Mouse (Mus musculus): ENCODE data around the gene Fgfr2. TPM values are rescaled to one million over a fixed set of nuclear protein-coding genes. Genes with fewer than 3 reads are reported as not detected.

Fgfr2 gene
- polyA plus RNA-seq, 1 experiment from 2014 or later, result 133 TPM

DNA sequence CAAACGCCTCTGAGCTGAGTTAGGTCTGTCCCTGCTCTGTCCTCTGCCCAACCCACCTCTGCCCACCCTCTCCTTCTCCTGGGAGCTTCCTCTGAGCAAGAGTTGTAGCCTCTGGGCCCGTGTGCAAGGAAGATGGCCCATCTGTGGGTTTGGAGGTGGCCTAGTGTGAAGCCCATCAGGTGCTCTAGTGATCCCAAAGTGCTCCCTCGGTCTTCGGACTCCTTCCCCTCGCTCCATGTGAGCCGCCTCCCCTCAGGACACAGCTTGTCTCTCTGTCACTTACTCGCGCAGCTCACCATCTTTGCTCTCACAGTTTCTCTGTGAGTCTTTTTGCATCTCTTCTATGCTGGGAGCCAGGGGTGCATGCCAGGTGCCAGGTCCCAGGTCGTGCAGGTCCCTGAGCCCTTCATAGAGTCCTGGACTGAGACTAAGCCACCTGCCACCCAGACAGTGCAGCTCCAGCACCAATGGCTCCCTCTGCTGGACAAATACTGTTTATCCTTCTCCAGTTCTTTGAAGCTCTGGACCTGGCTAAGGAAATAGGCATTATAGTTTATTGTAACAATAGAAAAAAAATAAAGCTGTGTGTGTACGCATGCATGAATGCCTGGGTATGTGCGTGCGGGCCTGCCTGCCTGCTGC lies 484.6 kb downstream of the Fgfr2 start:
- Histone ChIP-seq H3K9ac (ENCODE audit: low read depth, low read length) (no peak overlapping the region), H3K4me3 (ENCODE audit: low read length) (no peak overlapping the region), H3K27ac (ENCODE audit: low read depth, low read length) (no peak overlapping the region), H3K27me3 (ENCODE audit: control insufficient read depth, insufficient read depth, low read length) (no peaks in the 10 kb centered on the region), H3K4me1 (ENCODE audit: control insufficient read depth, insufficient read depth, low read length) (peaks cover 21% of the 10 kb centered on the region; the same call in 1 of the 2 replicates), H3K36me3 (ENCODE audit: control insufficient read depth, insufficient read depth, low read length) (no peaks in the 10 kb centered on the region), H3K9me3 (ENCODE audit: control insufficient read depth, low read length) (no peaks in the 10 kb centered on the region), H3K4me2 (replicated peaks; ENCODE audit: low read depth, low read length) (no peak overlapping the region)
- WGBS, result 63% methylated on average over 12 of the region's 12 CpGs
- peak; percentile 75 for ATAC-seq (ENCODE audit: low FRiP score, low TSS enrichment)

DNA sequence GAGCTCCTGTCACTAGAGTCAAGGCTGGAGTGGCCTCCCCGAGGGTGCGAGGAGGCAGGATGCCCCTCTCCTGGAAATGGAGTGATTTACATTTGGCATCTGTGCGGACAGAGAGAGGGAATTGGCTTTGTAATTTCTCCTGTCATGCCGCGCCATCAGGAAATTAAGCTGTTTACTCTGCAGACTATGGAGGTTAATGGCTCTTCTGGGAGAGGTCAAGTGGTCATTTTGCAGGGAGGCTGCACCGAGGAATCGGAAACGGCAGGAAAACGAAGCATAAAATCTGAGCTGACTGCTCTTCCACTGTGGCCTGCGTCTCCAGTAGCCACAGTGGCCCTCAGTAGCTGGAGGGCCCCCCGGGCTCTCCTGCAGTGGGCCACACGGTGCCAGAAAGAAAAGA lies 485.9 kb downstream of the Fgfr2 start:
- no peaks in the 10 kb centered on the region for H3K27me3 ChIP-seq (ENCODE audit: control insufficient read depth, insufficient read depth, low read length)
- no peaks in the 10 kb centered on the region for H3K36me3 ChIP-seq (ENCODE audit: control insufficient read depth, insufficient read depth, low read length)
- WGBS, result 7% methylated on average over 12 of the region's 12 CpGs
- H3K9me3 ChIP-seq (ENCODE audit: control insufficient read depth, low read length), result no peaks in the 10 kb centered on the region
- no peak overlapping the region for H3K27ac ChIP-seq (ENCODE audit: low read depth, low read length)
- no peak overlapping the region for H3K4me2 ChIP-seq (replicated peaks; ENCODE audit: low read depth, low read length)
- ATAC-seq (ENCODE audit: low FRiP score, low TSS enrichment), result no peak
- H3K4me3 ChIP-seq (ENCODE audit: low read length), result no peak overlapping the region
- peaks cover 21% of the 10 kb centered on the region; the same call in 1 of the 2 replicates for H3K4me1 ChIP-seq (ENCODE audit: control insufficient read depth, insufficient read depth, low read length)
- no peak overlapping the region for H3K9ac ChIP-seq (ENCODE audit: low read depth, low read length)

DNA sequence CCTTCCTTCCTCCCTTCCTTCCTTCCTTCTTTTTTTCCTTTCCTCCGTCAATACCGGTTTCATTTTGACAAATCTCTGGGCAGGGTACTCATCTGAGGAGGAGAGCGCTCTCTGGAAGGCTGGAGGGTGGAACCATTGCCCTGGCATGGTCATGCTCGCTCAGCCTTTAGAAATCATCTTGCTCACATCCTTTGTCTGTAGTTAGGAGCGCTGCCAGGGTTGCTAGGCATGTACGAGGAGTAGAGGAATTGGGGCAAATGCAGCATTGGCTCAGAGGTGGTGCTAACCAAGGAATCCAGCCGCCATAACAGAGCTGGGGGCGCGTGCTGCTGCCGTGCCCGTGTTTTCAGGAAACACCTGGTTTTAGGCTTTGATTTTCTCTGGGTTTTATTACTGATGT lies 491.8 kb downstream of the Fgfr2 start:
- Histone ChIP-seq H3K4me1 (ENCODE audit: control insufficient read depth, insufficient read depth, low read length) (no peaks in the 10 kb centered on the region), H3K36me3 (ENCODE audit: control insufficient read depth, insufficient read depth, low read length) (no peaks in the 10 kb centered on the region), H3K4me3 (ENCODE audit: low read length) (no peak overlapping the region), H3K9me3 (ENCODE audit: control insufficient read depth, low read length) (no peaks in the 10 kb centered on the region), H3K27ac (ENCODE audit: low read depth, low read length) (no peak overlapping the region), H3K4me2 (replicated peaks; ENCODE audit: low read depth, low read length) (no peak overlapping the region), H3K9ac (ENCODE audit: low read depth, low read length) (no peak overlapping the region), H3K27me3 (ENCODE audit: control insufficient read depth, insufficient read depth, low read length) (no peaks in the 10 kb centered on the region)
- 82% methylated on average over 11 of the region's 11 CpGs for WGBS
- no peak for ATAC-seq (ENCODE audit: low FRiP score, low TSS enrichment)

DNA sequence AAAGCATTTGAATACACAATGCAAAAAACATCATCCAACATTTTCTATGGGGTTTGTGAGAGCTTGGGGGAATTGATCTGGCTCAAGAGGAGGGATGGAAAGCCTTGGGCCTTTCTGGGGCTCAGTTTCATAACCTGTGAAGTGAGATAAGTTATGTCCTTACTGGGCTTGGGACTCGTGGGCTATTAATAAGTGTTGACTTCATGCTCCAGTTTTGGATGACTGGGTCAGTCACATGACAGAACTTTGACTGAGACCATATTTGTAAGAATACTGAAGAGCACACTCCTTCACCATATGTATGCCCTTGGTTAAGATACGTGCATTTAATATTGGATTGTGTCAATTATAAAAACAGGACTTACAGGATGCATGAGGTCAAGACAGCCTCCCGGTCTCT lies 495.7 kb downstream of the Fgfr2 start:
- H3K4me2 ChIP-seq (replicated peaks; ENCODE audit: low read depth, low read length), result no peak overlapping the region
- WGBS, result 80% methylated on average over 3 of the region's 3 CpGs
- H3K4me3 ChIP-seq (ENCODE audit: low read length), result no peak overlapping the region
- H3K9me3 ChIP-seq (ENCODE audit: control insufficient read depth, low read length), result no peaks in the 10 kb centered on the region
- H3K27me3 ChIP-seq (ENCODE audit: control insufficient read depth, insufficient read depth, low read length), result no peaks in the 10 kb centered on the region
- no peak overlapping the region for H3K9ac ChIP-seq (ENCODE audit: low read depth, low read length)
- ATAC-seq (ENCODE audit: low FRiP score, low TSS enrichment), result no peak
- no peak overlapping the region for H3K27ac ChIP-seq (ENCODE audit: low read depth, low read length)
- no peaks in the 10 kb centered on the region for H3K36me3 ChIP-seq (ENCODE audit: control insufficient read depth, insufficient read depth, low read length)
- no peaks in the 10 kb centered on the region for H3K4me1 ChIP-seq (ENCODE audit: control insufficient read depth, insufficient read depth, low read length)

DNA sequence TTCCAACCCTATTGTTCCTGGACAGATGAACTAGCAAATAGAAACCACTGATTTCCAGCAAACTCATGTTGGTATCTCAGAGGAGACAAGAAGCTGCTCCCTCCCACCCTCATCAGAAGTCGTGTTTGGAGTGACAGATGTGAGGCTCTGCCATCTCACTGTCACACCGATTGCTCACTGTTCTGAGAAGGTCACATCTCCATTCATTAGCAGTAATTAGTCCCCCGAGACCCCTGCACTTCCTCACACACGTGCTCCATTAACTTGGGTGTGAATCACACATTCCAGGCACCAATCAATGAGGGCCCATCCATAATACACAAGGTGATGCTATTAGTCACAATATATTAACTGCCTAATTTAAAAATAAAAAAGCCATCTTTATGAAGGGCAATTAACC lies 497.0 kb downstream of the Fgfr2 start:
- Histone ChIP-seq H3K9ac (ENCODE audit: low read depth, low read length) (no peak overlapping the region), H3K4me2 (replicated peaks; ENCODE audit: low read depth, low read length) (no peak overlapping the region), H3K9me3 (ENCODE audit: control insufficient read depth, low read length) (no peaks in the 10 kb centered on the region), H3K4me1 (ENCODE audit: control insufficient read depth, insufficient read depth, low read length) (no peaks in the 10 kb centered on the region), H3K36me3 (ENCODE audit: control insufficient read depth, insufficient read depth, low read length) (no peaks in the 10 kb centered on the region), H3K4me3 (ENCODE audit: low read length) (no peak overlapping the region), H3K27ac (ENCODE audit: low read depth, low read length) (no peak overlapping the region), H3K27me3 (ENCODE audit: control insufficient read depth, insufficient read depth, low read length) (no peaks in the 10 kb centered on the region)
- 36% methylated on average over 4 of the region's 4 CpGs for WGBS
- no peak for ATAC-seq (ENCODE audit: low FRiP score, low TSS enrichment)

DNA sequence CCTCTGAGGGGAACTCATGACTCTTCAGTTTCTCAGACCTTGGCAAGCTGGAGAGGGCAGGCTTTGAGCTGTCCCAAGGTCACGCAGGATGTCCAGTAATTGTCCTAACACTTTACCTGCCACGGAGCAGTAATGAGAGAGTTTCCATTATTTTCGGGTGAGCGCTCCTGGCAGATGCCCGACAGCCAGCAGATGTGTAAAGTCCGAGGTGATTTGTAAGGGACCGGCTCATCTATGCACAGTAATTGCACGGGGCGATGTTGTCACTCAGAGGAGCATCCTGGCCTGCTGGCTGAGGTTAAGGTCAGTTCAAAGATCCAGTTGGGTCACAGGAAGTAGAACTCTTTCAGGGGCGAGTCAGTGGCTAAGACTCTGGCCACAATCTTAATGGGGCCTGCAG lies 499.0 kb downstream of the Fgfr2 start:
- H3K27me3 ChIP-seq (ENCODE audit: control insufficient read depth, insufficient read depth, low read length), result no peaks in the 10 kb centered on the region
- H3K36me3 ChIP-seq (ENCODE audit: control insufficient read depth, insufficient read depth, low read length), result no peaks in the 10 kb centered on the region
- no peak overlapping the region for H3K27ac ChIP-seq (ENCODE audit: low read depth, low read length)
- no peak overlapping the region for H3K9ac ChIP-seq (ENCODE audit: low read depth, low read length)
- no peak overlapping the region for H3K4me3 ChIP-seq (ENCODE audit: low read length)
- WGBS, result 35% methylated on average over 10 of the region's 10 CpGs
- ATAC-seq (ENCODE audit: low FRiP score, low TSS enrichment), result 0 out of 2 replicates have a peak, but pooled peaks have one; percentile 20
- H3K4me1 ChIP-seq (ENCODE audit: control insufficient read depth, insufficient read depth, low read length), result no peaks in the 10 kb centered on the region
- H3K9me3 ChIP-seq (ENCODE audit: control insufficient read depth, low read length), result no peaks in the 10 kb centered on the region
- no peak overlapping the region for H3K4me2 ChIP-seq (replicated peaks; ENCODE audit: low read depth, low read length)

DNA sequence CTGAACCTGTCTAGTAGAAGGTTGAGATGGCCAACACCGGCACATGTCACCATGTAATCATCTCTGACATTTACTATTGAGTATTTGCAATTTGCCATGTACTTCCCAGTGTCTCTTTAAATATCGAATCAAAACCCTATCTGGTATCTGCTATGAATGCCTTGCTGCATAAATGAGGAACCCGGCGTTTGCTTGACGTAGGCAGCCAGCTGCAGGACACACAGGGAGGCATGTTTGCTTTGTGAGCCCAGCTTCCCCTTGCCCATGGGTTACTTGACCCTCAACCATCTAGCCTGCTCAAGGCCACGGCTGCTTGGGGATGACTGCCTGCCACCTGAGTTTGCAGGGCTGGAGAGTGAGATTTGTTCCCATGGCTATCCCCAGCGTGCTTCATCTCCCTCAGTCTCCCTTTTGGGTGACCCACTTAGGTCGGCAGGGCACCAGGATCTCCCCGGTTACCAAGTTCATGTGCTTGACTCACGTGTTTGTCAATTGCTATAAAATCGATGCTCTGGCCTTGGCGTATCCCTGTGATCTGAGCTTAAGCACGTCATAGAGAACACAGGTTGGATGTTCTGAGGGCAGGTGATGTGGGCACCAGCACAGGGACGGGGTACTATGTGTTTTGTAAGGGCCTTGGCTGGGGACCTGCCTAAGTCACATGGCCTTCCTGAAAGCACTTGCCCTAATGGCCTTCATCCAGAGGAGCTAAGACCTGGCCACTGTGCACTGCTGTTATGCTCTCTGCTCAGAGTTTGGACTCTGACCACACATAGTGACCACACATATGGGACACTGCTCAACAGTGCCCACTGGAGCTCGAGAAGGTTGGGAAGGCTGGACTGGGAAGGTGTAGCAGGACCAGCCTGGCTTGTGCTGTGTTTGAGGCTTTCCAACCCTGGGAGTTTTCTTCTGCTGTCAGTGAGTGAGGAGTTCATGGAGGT lies 502.9 kb downstream of the Fgfr2 start:
- 90% methylated on average over 15 of the region's 15 CpGs for WGBS
- Histone ChIP-seq H3K4me3 (ENCODE audit: low read length) (no peak overlapping the region), H3K4me2 (replicated peaks; ENCODE audit: low read depth, low read length) (no peak overlapping the region), H3K27me3 (ENCODE audit: control insufficient read depth, insufficient read depth, low read length) (no peaks in the 10 kb centered on the region), H3K9ac (ENCODE audit: low read depth, low read length) (no peak overlapping the region), H3K9me3 (ENCODE audit: control insufficient read depth, low read length) (no peaks in the 10 kb centered on the region), H3K4me1 (ENCODE audit: control insufficient read depth, insufficient read depth, low read length) (peaks cover 3% of the 10 kb centered on the region; the same call in 1 of the 2 replicates), H3K27ac (ENCODE audit: low read depth, low read length) (no peak overlapping the region), H3K36me3 (ENCODE audit: control insufficient read depth, insufficient read depth, low read length) (no peaks in the 10 kb centered on the region)
- ATAC-seq (ENCODE audit: low FRiP score, low TSS enrichment), result no peak

DNA sequence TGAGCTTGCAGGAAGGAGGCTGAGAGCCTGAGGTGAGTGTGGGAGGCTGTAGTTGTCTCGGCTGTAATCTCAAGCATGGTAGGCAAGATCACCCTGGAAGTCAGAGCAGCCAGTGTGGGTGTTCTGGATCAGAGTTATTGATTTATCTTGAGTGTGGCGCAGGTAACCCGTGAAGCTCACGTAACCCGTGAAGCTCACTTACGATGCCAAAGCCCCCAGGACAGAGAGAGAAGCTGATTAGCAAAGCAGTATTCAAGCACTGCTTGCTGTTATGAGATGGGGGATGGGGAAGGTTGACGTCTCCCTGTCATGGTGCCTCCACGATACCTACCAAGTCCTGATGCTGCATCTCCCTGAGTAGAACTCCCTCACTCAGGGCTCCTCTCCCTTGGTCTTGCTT lies 503.6 kb downstream of the Fgfr2 start:
- no peak for ATAC-seq (ENCODE audit: low FRiP score, low TSS enrichment)
- H3K4me2 ChIP-seq (replicated peaks; ENCODE audit: low read depth, low read length), result no peak overlapping the region

DNA sequence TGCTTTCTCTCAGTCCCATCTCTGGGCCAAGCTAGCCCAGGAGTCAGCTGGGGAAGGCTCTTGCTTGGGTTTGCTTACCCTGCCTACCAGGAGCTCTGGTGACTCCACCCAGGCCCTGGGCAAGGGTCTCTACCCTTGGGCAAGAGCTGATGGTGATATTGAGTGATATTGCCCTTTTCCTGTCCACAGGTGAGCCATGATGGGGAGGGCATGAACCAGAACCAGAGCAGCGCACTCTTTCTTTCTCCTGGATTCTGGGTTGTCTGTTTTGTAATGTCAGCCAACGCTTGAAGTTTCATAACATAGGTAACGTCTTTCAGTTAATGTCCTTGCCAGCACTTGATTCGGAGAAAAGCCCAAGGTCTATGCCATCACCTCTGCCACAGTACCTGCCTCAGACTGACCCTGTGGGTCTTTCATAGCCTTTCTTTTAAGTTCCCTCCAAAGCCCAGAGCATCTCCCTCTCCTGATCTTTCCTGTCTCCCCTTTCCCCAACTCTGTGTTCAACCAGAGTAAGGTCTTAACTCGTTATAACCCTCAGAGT lies 506.1 kb downstream of the Fgfr2 start:
- 84% methylated on average over 5 of the region's 5 CpGs for WGBS
- H3K36me3 ChIP-seq (ENCODE audit: control insufficient read depth, insufficient read depth, low read length), result no peaks in the 10 kb centered on the region
- no peak for ATAC-seq (ENCODE audit: low FRiP score, low TSS enrichment)

More for the DNA sequence above, 503.6 kb downstream of the Fgfr2 start:
- H3K27ac ChIP-seq (ENCODE audit: low read depth, low read length), result no peak overlapping the region
- H3K4me1 ChIP-seq (ENCODE audit: control insufficient read depth, insufficient read depth, low read length), result peaks cover 7% of the 10 kb centered on the region; the same call in 1 of the 2 replicates
- H3K9ac ChIP-seq (ENCODE audit: low read depth, low read length), result no peak overlapping the region
- WGBS, result 84% methylated on average over 8 of the region's 8 CpGs
- no peaks in the 10 kb centered on the region for H3K9me3 ChIP-seq (ENCODE audit: control insufficient read depth, low read length)
- no peaks in the 10 kb centered on the region for H3K36me3 ChIP-seq (ENCODE audit: control insufficient read depth, insufficient read depth, low read length)
- H3K4me3 ChIP-seq (ENCODE audit: low read length), result no peak overlapping the region
- H3K27me3 ChIP-seq (ENCODE audit: control insufficient read depth, insufficient read depth, low read length), result no peaks in the 10 kb centered on the region

More for the DNA sequence above, 506.1 kb downstream of the Fgfr2 start:
- H3K4me2 ChIP-seq (replicated peaks; ENCODE audit: low read depth, low read length), result no peak overlapping the region
- H3K9me3 ChIP-seq (ENCODE audit: control insufficient read depth, low read length), result no peaks in the 10 kb centered on the region
- no peak overlapping the region for H3K27ac ChIP-seq (ENCODE audit: low read depth, low read length)
- H3K4me1 ChIP-seq (ENCODE audit: control insufficient read depth, insufficient read depth, low read length), result peaks cover 15% of the 10 kb centered on the region; the same call in 1 of the 2 replicates
- no peak overlapping the region for H3K9ac ChIP-seq (ENCODE audit: low read depth, low read length)
- no peaks in the 10 kb centered on the region for H3K27me3 ChIP-seq (ENCODE audit: control insufficient read depth, insufficient read depth, low read length)
- H3K4me3 ChIP-seq (ENCODE audit: low read length), result no peak overlapping the region

Measured in kidney, embryonic 14.5 days (tissue).